Mouse (Mus musculus): ENCODE data around the gene Snai1.

The Snai1 gene

DNA sequence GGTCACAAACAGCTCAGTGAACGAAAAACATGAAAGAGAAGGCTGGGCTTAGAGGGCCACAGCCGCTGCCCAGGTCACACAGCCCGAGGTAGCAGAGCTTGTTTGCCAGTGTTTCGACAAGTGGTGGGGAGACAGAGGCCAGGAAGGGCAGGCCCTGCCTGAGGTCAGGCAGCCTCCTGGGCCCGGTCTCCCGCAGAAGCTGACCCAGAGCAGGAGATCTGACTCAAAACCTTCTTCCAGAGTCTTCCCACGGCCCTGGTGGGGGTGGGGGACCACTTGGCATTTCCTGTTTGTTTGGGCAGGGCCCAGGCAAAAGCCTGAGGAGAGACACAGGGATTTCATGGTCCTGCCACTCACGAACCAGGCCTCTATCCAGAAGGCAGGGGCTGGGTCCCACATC, 48.0 kb downstream of the Snai1 start:
- peak; percentile 55 to 62 for DNase-seq

DNA sequence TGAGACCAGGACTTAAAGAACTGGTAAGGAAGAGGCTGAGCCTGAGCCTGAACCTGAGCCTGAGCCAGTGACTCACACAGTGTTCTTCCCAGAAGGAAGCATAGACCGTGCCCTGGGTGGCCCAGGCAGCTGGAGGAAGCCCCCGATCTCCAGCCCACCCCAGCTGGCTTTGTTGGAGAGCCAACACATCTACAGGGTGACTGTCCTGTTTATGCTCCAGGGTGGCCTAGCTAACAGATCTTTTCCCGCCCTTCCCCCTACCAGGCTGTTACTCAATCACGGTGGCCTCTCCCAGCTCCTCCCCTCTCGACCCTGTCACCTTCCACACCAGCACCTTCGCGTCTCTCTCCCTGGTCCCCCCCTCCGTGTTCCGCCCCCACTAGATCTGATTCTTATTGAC, 49.0 kb downstream of the Snai1 start:
- no peak for DNase-seq

DNA sequence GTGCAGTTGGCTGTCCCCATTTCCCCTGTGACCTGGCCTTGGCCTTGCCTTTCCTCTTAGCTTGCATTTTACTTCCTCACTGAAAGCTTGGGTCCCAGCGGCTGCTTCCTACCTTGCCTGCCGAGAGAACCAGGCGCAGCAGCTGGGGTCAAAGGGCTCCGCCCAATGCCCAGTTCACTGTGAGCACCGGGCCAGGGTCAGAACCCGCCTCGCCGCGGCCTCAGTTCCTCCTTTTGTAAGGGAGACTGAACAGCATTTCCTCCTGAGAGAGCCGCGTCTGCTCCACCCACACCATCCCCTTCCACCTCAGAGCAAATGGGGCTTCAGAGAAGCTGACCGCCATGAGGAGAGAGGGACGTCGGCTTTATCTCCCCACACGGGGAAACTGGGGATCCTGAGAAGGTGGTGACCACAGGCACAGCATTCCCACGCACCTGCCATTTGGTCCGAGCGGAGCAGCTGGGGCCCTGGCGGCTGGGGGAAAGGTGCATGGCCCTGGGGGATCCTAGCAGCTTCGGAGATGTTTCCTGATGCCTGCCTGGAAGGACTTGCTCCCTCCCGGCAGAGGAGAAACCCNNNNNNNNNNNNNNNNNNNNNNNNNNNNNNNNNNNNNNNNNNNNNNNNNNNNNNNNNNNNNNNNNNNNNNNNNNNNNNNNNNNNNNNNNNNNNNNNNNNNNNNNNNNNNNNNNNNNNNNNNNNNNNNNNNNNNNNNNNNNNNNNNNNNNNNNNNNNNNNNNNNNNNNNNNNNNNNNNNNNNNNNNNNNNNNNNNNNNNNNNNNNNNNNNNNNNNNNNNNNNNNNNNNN, 51.0 kb downstream of the Snai1 start:
- DNase-seq = peak; percentile 56 to 57

Data from kidney, adult 8-10 months (tissue).